Mouse (Mus musculus) embryonic fibroblast, embryonic 13.5 days (primary cell): ENCODE data around the gene Myo3a.

ENCODE experiments used
- CTCF ChIP-seq: IDR thresholded peaks from 2 replicates; pipeline ENCODE4 v1.5.1; 2011; ENCODE audit warnings: mild to moderate bottlenecking, control low read depth, low read length, moderate library complexity, borderline replicate concordance; ENCODE audit not compliant: insufficient read depth
- POLR2A ChIP-seq: IDR thresholded peaks from 2 replicates; pipeline ENCODE4 v1.6.1; 2011; ENCODE audit warnings: low read depth, mild to moderate bottlenecking, control low read depth, low read length, moderate library complexity

DNA sequence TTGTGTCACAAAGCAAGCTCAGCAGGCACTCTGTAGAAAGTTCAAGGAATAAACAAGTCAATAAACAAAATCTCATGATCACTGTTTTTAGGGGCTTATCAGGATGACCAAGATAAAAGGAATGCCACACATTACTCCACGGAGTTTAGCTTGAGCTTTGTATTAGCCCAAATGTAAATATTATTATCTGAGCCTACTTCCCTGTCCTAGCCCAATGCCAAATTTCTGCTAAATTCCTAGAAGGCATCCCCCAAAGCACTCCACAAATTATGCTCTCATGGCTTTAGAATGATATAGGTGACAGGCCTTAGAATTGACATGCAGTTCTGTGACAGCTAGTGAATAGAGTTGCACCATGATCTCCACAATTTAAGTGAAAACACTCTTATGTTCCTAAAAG lies 58.5 kb downstream of the Myo3a start:
- TF ChIP-seq CTCF (no peak), POLR2A (no peak)
